Mouse (Mus musculus) liver (tissue): Measurements from ENCODE around the gene Dmwd.

ENCODE experiments used
- DNase-seq: peaks from one replicate; pipeline ENCODE4 v3.0.0-alpha.2; 2020; ENCODE audit warnings: mixed read lengths

Dmwd gene

GRCm38 (mm10) chr7:19073504-19073903 lies 2.5 kb upstream of the Dmwd start:
- DNase-seq = peak; percentile 49

GRCm38 (mm10) chr7:19074494-19074893 lies 1.5 kb upstream of the Dmwd start:
- no peak for DNase-seq

- DNase-seq = no peak
These were observed 796 bp upstream of the Dmwd start for GRCm38 (mm10) chr7:19075231-19075630.

- peak; percentile 58 for DNase-seq
These were observed 562 bp downstream of the Dmwd start for GRCm38 (mm10) chr7:19076586-19076991.

GRCm38 (mm10) chr7:19077761-19078160 lies 1.7 kb downstream of the Dmwd start:
- DNase-seq = peak; percentile 52

- DNase-seq = no peak
These were observed 2.7 kb downstream of the Dmwd start for GRCm38 (mm10) chr7:19078732-19079131.

GRCm38 (mm10) chr7:19080451-19080950 lies 4.5 kb downstream of the Dmwd start:
- DNase-seq = no peak

GRCm38 (mm10) chr7:19082171-19082570 lies 6.1 kb downstream of the Dmwd start:
- DNase-seq = no peak

- DNase-seq = no peak
These were observed 7.1 kb downstream of the Dmwd start for GRCm38 (mm10) chr7:19083096-19083495.

GRCm38 (mm10) chr7:19083701-19084100 lies 7.7 kb downstream of the Dmwd start, which contains the start of gene Dmpk:
Gene Dmpk, plus strand, starts transcription at chr7:19083849.
- DNase-seq = no peak

- no peak for DNase-seq
These were observed 8.3 kb downstream of the Dmwd start for GRCm38 (mm10) chr7:19084277-19084771.

- DNase-seq = no peak
These were observed 9.0 kb downstream of the Dmwd start for GRCm38 (mm10) chr7:19084921-19085473.

- no peak for DNase-seq
These were observed 9.5 kb downstream of the Dmwd start for GRCm38 (mm10) chr7:19085495-19085894.

- DNase-seq = peak; percentile 90
These were observed 10.0 kb downstream of the Dmwd start for GRCm38 (mm10) chr7:19086042-19086441.

- no peak for DNase-seq
These were observed 10.7 kb downstream of the Dmwd start for GRCm38 (mm10) chr7:19086760-19087159.

- peak; percentile 79 for DNase-seq
These were observed 12.8 kb downstream of the Dmwd start for GRCm38 (mm10) chr7:19088813-19089212.

- no peak for DNase-seq
These were observed 15.9 kb downstream of the Dmwd start for GRCm38 (mm10) chr7:19091913-19092312.

GRCm38 (mm10) chr7:19092381-19093173 lies 16.6 kb downstream of the Dmwd start:
- peak; percentile 72 for DNase-seq

GRCm38 (mm10) chr7:19093174-19093521 lies 17.1 kb downstream of the Dmwd start:
- peak; percentile 86 for DNase-seq

- DNase-seq = peak; percentile 92
These were observed 17.7 kb downstream of the Dmwd start for GRCm38 (mm10) chr7:19093537-19094385.

GRCm38 (mm10) chr7:19094471-19094825 lies 18.4 kb downstream of the Dmwd start, which contains the start of gene Six5:
Gene Six5, plus strand, starts transcription at chr7:19094594.
- peak; percentile 47 for DNase-seq

GRCm38 (mm10) chr7:19094826-19095750 lies 19.1 kb downstream of the Dmwd start:
- peak; percentile 44 for DNase-seq
